8 mouse cellular contexts compared by ENCODE assay signal in genomic region chr5:4757902-4758301, GRCm38 (mm10). TPM values are rescaled to one million over a fixed set of nuclear protein-coding genes. Genes with fewer than 3 reads are reported as not detected.
DNase-seq lines count a peak whose midpoint lies in the region; ATAC-seq lines count a peak whose summit lies in the region.

Gene Fzd1, minus strand, starts transcription at chr5:4758035.

- H3K4me3 ChIP-seq in intestine, embryonic 14.5 days (ENCODE audit: low read depth, low read length): peak within 1 kb of the TSS; percentile 91
- H3K4me3 ChIP-seq in megakaryocyte, embryonic 14.5 days (replicated peaks): peak within 1 kb of the TSS; percentile 90

- H3K9ac ChIP-seq in intestine, embryonic 14.5 days (ENCODE audit: low read length): peak within 1 kb of the TSS; percentile 95

- H3K4me1 ChIP-seq in intestine, embryonic 14.5 days (replicated peaks; ENCODE audit: control insufficient read depth, insufficient read depth, low read length): peaks cover 9% of the 10 kb centered on the region
- H3K4me1 ChIP-seq in megakaryocyte, embryonic 14.5 days: peaks cover 23% of the 10 kb centered on the region

- H3K36me3 ChIP-seq in intestine, embryonic 14.5 days (ENCODE audit: control insufficient read depth, insufficient read depth, low read length): peaks cover 11% of the 10 kb centered on the region
- no peaks in the 10 kb centered on the region for H3K36me3 ChIP-seq in megakaryocyte, embryonic 14.5 days (replicated peaks; ENCODE audit: low read length)

- peak; percentile 93 for ATAC-seq in intestine, embryonic 14.5 days (replicated peaks; ENCODE audit: low FRiP score, low TSS enrichment, low read depth)
- no peak for ATAC-seq in activated CD4-positive, CD25-positive, alpha-beta regulatory T cell, adult 4 months

- 0% methylated on average over 25 of the region's 33 CpGs for whole genome bisulfite sequencing in intestine, embryonic 14.5 days

- peak within 1 kb of the TSS; percentile 98 for H3K27ac ChIP-seq in intestine, embryonic 14.5 days (ENCODE audit: low read depth)

- H3K4me2 ChIP-seq in intestine, embryonic 14.5 days (ENCODE audit: low read length): peak within 1 kb of the TSS; percentile 80

- intact Hi-C loops in left cerebral cortex, postnatal 10 days (cut with DNase I): loop anchor here (5.0 kb wide), 2 partner anchors 159 to 496 kb away; no protein-coding TSS in a partner anchor

- no peaks in the 10 kb centered on the region for H3K27me3 ChIP-seq in intestine, embryonic 14.5 days (replicated peaks; ENCODE audit: control insufficient read depth, insufficient read depth, low read length)
- peaks cover 66% of the 10 kb centered on the region for H3K27me3 ChIP-seq in megakaryocyte, embryonic 14.5 days (replicated peaks)

- peak; percentile 96 for DNase-seq in adrenal gland, adult 2 months
- DNase-seq in embryo, embryonic 10.5 days (ENCODE audit: low spot score): peak; percentile 98
- DNase-seq in gastrocnemius, postnatal 25 days: peak; percentile 91
- peak; percentile 95 for DNase-seq in intestine, embryonic 14.5 days (ENCODE audit: low spot score)
- peak; percentile 89 to 95 for DNase-seq in left cerebral cortex, postnatal 10 days (ENCODE audit: extremely low spot score in 1 of 2, low spot score in 2 of 2)
- DNase-seq in right cerebral cortex, postnatal 10 days (ENCODE audit: low spot score in 2 of 2): peak; percentile 94 to 95

- no peaks in the 10 kb centered on the region for H3K9me3 ChIP-seq in intestine, embryonic 14.5 days (ENCODE audit: control insufficient read depth, low read length)
- peaks cover 19% of the 10 kb centered on the region for H3K9me3 ChIP-seq in megakaryocyte, embryonic 14.5 days

RNA-seq across cellular contexts. Expression of gene Fzd1, which starts in this region (rescaled TPM):
- total RNA-seq in adrenal gland, adult 2 months (2021): 10 to 100 TPM; 11.9 to 17.2 TPM
- 21.5 and 21.7 TPM in 2 replicates for polyA plus RNA-seq in adrenal gland, adult 2 months (2012; rRNA removed)
- 1 to 10 TPM; 4.8 to 5.0 TPM for total RNA-seq in gastrocnemius, postnatal 25 days (2021)
- polyA plus RNA-seq in intestine, embryonic 14.5 days (2014; fragmentation: Nextera tagmentation; extraction: Ambion mirVana): 22.0 and 22.8 TPM in 2 replicates
- total RNA-seq in left cerebral cortex, postnatal 10 days (2021): 10 to 100 TPM; 12.3 to 17.8 TPM
- polyA plus RNA-seq in megakaryocyte, embryonic 14.5 days (2012; ENCODE audit: insufficient read depth, low replicate concordance): 0.07 TPM in 1 of 2 replicates, not detected in the other
- not detected for polyA plus RNA-seq in activated CD4-positive, CD25-positive, alpha-beta regulatory T cell, adult 4 months (2017; shearing (Covaris generic))

Comparison
In these comparisons a context has a peak if more than half of its experiments do, and no peak if none do; other contexts are left out.
1. RNA of gene Fzd1 (polyA plus RNA-seq): 22.0 to 22.8 TPM in intestine, embryonic 14.5 days and 21.5 to 21.7 TPM in adrenal gland, adult 2 months; 0.07 TPM in megakaryocyte, embryonic 14.5 days and not detected in activated CD4-positive, CD25-positive, alpha-beta regulatory T cell, adult 4 months; every median in the first group is over 10 times any median in the second.
2. Peak in every context shown above with its lines, with median percentiles within 50 percentile points of each other: DNase-seq.